Mouse (Mus musculus): ENCODE results near the gene Fam72a.

Fam72a gene

DNA sequence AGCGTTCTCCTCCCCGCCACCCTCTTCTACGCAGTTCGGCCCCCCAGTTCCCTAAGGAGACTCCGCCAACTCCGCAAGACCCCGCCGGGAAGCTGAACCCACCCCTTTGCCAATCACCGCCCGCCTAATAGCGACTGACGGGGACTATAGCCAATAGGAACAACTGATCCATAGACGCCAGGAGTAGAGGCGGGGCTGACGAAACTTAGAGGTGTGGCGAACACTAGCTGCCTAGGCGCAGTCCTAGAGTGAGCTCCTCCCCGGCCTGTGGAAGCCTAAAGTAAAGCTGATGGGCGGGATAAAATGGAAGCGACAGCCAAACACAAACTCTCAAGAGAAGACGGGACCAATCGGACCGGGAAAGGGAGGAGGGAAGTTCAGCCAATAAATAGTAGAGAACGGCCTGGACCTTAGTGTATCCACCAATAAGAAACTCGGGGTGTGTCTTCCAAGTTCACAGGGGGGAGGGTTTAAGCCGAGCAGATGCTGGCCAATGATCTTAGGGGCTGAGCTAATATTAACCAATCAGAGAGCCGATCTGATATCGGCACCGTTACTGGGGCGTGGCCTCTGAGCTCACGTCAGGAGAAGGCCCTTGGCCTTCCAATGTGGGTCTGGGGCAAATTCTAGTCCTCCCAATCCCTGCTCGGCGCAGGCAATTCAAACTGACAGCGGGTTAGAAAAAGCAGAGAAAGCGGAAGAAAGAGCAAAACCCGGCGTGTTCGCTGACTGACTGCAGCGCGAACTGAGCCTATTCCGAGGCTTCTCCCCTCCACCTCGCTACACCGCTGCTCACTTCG, at the start of gene Fam72a, which contains the start of gene Srgap2:
Fam72a (plus strand) TSS at position 623 of the 800 bp plus-strand sequence.
Srgap2 (minus strand) TSS at position 72 of the 800 bp plus-strand sequence.
- CTCF ChIA-PET = interaction anchor here (0.6 kb wide), 1 partner anchor 511 kb away, joined by 3 read pairs; no protein-coding TSS in a partner anchor

GRCm38 (mm10) chr1:131478770-131479305, 48.9 kb upstream of the Fam72a start:
- CTCF ChIA-PET = no interaction called here

- CTCF ChIA-PET = interaction anchor here (0.6 to 0.8 kb wide), 2 partner anchors 13 to 23 kb away, joined by 4 to 8 read pairs; no protein-coding TSS in a partner anchor
Observed at GRCm38 (mm10) chr1:131481391-131481790, 46.3 kb upstream of the Fam72a start.

GRCm38 (mm10) chr1:131482242-131482641, 45.5 kb upstream of the Fam72a start:
- CTCF ChIA-PET = interaction anchor here (0.8 kb wide), 2 partner anchors 22 to 221 kb away, joined by 8 to 14 read pairs; no protein-coding TSS in a partner anchor

- CTCF ChIA-PET = no interaction called here
Observed at GRCm38 (mm10) chr1:131486094-131486850, 41.4 kb upstream of the Fam72a start.

- CTCF ChIA-PET = no interaction called here
Observed at GRCm38 (mm10) chr1:131489312-131489711, 38.4 kb upstream of the Fam72a start.

GRCm38 (mm10) chr1:131491579-131491978, 36.1 kb upstream of the Fam72a start:
- CTCF ChIA-PET = no interaction called here

GRCm38 (mm10) chr1:131492360-131492759, 35.3 kb upstream of the Fam72a start:
- CTCF ChIA-PET = no interaction called here

- CTCF ChIA-PET = interaction anchor here (0.7 kb wide), 1 partner anchor 489 kb away, joined by 12 read pairs; no protein-coding TSS in a partner anchor
Observed at GRCm38 (mm10) chr1:131493966-131494898, 33.5 kb upstream of the Fam72a start.

DNA sequence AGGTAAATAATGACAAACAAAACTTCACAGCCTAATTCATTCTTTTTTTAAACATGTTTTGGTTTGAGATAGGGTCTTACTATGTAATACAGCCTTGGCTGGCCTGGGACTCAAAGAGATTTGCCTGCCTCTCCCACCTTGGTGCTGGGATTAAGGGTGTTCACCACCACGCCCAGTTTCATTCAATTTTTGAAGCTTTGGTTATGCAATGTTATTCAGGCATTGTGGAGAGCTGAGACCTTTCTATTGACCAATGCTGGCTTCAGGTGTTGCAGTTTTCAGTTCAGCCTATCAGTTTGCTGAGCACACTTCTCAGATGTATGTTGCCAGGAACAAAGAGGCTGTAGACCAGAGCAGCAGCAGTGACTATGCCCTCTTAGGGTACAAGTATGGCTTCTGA, 29.5 kb upstream of the Fam72a start:
- CTCF ChIA-PET = no interaction called here

- CTCF ChIA-PET = no interaction called here
Observed at GRCm38 (mm10) chr1:131501681-131502080, 26.0 kb upstream of the Fam72a start.

DNA sequence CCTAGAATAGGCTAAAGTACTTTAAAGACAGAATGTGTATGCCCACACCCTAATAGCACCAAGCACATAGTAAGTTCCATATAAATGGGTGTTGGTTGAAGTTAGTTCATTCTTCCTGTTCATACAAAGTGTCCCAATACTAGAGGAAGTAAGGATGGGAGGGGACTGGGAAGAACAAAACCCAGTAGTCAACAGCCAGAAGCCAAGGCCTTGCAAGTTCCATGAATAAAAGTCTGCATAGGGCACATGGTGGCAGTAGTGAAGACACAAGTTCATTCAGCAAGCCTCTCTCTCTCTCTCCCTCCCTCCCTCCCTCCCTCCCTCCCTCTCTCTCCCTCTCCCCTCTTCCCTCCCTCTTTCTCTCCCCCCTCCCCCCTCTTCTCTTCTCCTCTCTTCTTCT, 16.6 kb upstream of the Fam72a start:
- CTCF ChIA-PET = no interaction called here

DNA sequence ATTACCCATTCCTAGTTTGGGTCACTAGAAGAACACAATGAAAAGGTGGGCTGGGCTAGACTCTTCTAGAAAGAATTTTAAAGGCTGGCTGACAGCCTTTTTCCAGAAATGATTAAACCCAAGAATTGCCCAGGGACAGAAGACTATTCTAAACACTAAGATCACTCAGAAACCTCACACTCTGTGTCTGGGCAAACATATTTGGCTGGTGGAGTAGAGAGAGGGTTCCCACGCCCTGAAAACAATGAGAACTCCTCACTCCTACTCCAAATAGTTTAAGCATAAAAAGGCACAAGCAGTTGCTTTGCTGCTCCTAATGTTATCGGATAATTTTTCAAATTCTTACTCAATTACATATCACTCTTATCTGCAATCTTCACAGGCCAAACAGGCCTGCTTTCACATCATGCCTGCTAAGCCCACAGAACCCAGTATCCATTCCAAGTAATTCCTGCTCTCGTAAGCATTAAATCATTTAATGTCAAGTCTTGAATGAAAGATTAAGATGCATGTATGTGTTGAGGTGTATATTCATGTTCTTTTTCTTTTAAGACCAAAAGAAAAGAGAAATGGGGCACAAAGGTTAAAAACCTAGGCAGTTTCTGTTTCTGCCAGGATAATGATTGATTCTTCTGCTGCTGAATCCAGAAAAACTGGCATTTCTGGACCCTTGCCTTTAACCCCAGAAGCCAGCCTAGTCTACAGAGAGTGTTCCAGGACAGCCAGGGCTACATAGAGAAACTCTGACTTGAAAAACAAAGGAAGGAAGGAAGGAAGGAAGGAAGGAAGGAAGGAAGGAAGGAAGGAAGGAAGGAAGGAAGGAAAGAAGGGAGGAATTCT, 15.8 kb upstream of the Fam72a start:
- CTCF ChIA-PET = no interaction called here

DNA sequence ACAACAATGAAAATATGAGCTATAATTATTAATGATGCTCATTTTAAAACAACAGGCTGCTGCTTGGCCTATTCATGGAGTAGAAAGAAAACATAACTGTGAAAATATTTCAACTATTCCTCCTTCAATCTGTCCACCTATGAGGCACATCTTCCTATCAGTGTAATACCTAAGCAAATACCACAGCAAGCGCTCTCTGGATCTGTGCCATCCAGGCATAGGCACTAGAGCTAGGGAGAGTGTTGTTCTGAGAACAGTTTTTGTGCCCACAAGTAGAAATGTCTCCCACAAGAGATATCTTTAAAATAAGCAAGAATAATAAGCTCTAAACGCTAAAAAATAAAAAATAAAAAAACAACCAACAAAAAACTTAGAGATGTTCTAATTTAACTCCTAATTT, 14.6 kb upstream of the Fam72a start:
- CTCF ChIA-PET = no interaction called here

- CTCF ChIA-PET = interaction anchor here (0.5 to 0.6 kb wide), 2 partner anchors 284 to 1046 kb away, joined by 3 read pairs; no protein-coding TSS in a partner anchor
Observed at GRCm38 (mm10) chr1:131514197-131514596, 13.5 kb upstream of the Fam72a start.

DNA sequence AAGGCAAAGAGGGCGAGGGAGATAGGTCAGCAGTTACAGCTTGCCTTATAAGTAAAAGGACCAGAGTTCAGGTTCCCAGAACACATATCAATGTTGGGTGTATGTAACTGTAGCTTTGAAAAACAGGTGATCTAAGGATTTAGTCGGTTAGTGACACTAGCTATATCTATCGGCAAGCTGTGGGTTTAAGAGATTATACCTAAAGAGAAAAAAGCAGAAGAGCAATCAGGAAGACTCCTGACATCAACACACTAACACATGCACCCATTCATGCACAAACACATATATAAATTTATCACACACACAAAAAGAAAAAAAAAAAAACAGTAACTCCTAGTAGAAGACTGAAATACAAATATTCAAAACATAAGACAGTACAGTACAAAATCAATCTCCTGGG, 11.1 kb upstream of the Fam72a start:
- CTCF ChIA-PET = interaction anchor here (0.7 kb wide), 1 partner anchor 473 kb away, joined by 6 read pairs; no protein-coding TSS in a partner anchor

DNA sequence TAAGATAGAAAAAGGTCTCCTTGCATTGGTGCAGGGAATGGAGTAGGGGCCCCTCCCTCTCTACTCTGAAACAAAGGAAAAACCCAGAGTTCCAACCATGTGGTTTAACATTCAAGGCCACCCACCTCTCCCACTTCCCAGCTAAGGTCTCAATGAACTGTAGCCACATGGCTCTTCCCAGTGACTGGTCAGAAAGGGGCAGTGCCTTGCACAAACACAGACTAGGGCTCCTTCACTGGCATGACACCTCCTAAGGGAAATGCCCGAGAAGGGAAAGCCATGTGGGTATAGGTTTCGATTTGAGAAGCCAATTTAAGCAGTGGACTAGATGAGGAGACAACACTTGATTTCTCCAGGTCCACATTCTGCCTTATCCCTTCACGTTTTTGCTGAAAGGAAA, 3.9 kb upstream of the Fam72a start:
- CTCF ChIA-PET = interaction anchor here (0.5 kb wide), 1 partner anchor 97 kb away, joined by 4 read pairs; no protein-coding TSS in a partner anchor

GRCm38 (mm10) chr1:131525101-131525585, 2.6 kb upstream of the Fam72a start:
- CTCF ChIA-PET = interaction anchor here (0.6 to 0.7 kb wide), 2 partner anchors 76 to 142 kb away, joined by 5 to 15 read pairs; no protein-coding TSS in a partner anchor

DNA sequence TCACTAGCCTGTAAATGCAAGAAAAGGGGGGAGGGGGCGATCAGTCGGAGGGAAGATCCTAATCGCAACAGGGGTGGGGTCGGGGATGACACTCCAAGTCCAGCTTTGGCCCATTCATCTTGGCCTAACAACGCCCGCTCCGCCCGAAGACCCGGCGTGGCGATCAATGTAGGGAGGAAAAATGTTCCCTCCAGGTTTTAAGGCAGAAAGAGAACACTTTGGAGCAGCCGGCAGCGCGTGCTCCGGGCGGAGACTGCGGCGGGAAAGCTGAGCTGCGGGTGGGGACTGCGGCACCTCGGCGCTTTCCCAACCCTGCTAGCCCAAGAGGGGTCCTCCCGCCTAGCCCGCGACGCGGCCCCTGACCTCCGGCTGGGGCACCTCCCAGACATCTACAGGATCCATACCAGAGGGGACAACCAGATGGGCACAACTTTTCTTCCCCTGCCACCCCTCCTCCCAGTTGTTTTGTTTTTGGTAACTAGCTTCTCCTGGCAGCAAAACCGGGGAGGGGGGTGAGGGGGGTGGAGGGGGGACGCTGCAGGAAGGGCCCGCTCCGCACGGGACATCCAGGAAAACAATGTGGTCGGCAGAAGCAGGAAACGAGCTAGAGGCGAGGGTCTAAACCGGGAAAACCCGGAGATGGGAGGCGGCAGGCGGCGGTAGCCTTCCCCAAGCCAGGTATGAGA, 2.0 kb upstream of the Fam72a start:
- CTCF ChIA-PET = interaction anchor here (0.6 to 0.7 kb wide), 3 partner anchors 75 to 336 kb away, joined by 5 to 15 read pairs (median 6); no protein-coding TSS in a partner anchor

All from spleen, embryonic (tissue).